Mouse (Mus musculus) kidney, embryonic 15.5 days (tissue): Measurements from ENCODE around the gene Gm44973. TPM values are rescaled to one million over a fixed set of nuclear protein-coding genes. Genes with fewer than 3 reads are reported as not detected.

Experiments
- ATAC-seq: fragments of 200-750 bp; cut with Nextera tagmentation; replicated peaks from 2 replicates; pipeline ENCODE4 v1.8.0; 2017; ENCODE audit warnings: moderate TSS enrichment; ENCODE audit not compliant: low FRiP score
- H3K27ac ChIP-seq: fragments of 300-500 bp; sonication (generic); 2 replicates; pipeline ENCODE4 v1.5.1; 2015; ENCODE audit warnings: mild to moderate bottlenecking, inconsistent platforms
- H3K27me3 ChIP-seq: fragments of 300-500 bp; sonication (generic); 2 replicates; pipeline ENCODE4 v1.6.1; 2015; ENCODE audit warnings: inconsistent platforms
- H3K36me3 ChIP-seq: fragments of 300-500 bp; sonication (generic); 2 replicates; pipeline ENCODE4 v1.6.1; 2015; ENCODE audit warnings: inconsistent platforms
- H3K4me1 ChIP-seq: fragments of 300-500 bp; sonication (generic); 2 replicates; pipeline ENCODE4 v1.6.1; 2015; ENCODE audit warnings: inconsistent platforms
- H3K4me2 ChIP-seq: fragments of 300-500 bp; sonication (generic); 2 replicates; pipeline ENCODE4 v1.6.1; 2015; ENCODE audit warnings: moderate library complexity, mild to moderate bottlenecking, inconsistent platforms
- H3K4me3 ChIP-seq: fragments of 300-500 bp; sonication (generic); replicated peaks from 2 replicates; pipeline ENCODE4 v1.5.1; 2015; ENCODE audit warnings: mild to moderate bottlenecking, inconsistent platforms
- H3K9ac ChIP-seq: fragments of 300-500 bp; sonication (generic); 2 replicates; pipeline ENCODE4 v1.6.1; 2015; ENCODE audit warnings: mild to moderate bottlenecking, inconsistent platforms
- H3K9me3 ChIP-seq: fragments of 300-500 bp; sonication (generic); replicated peaks from 2 replicates; pipeline ENCODE4 v1.6.1; 2016; ENCODE audit warnings: inconsistent platforms
- whole genome bisulfite sequencing: fragments of 180-500 bp; shearing (Covaris S2); methylation state at CpG from one replicate; pipeline ENCODE4 v1.1.7; 2015; ENCODE audit warnings: mixed read lengths; 5-methylcytosine and 5-hydroxymethylcytosine counted together
- polyA plus RNA-seq: library from polyadenylated mRNA; unstranded; fragments of >200 nt; fragmentation: Nextera tagmentation; extraction: Ambion mirVana; gene quantifications from 2 replicates; pipeline ENCODE4 v1.2.1, GENCODE M21; 2015

Gm44973 gene
- 1.6 and 2.5 TPM in 2 replicates for polyA plus RNA-seq

GRCm38 (mm10) chr7:5015118-5016001, at the start of gene Gm44973:
Gene Gm44973, plus strand, starts transcription at chr7:5015496.
- Histone ChIP-seq H3K27me3 (no peaks in the 10 kb centered on the region), H3K4me1 (peaks cover 27% of the 10 kb centered on the region), H3K4me2 (peak within 1 kb of the TSS; percentile 64), H3K27ac (peak within 1 kb of the TSS; percentile 99), H3K9ac (peak within 1 kb of the TSS; percentile 88), H3K36me3 (peaks cover 42% of the 10 kb centered on the region), H3K9me3 (no peaks in the 10 kb centered on the region), H3K4me3 (peak within 1 kb of the TSS; percentile 76)
- peak; percentile 82 for ATAC-seq
- under 1% methylated on average over 67 of the region's 76 CpGs for WGBS

GRCm38 (mm10) chr7:4971068-4971467, 44.2 kb upstream of the Gm44973 start, which contains the start of gene Sbk3:
Gene Sbk3, minus strand, starts transcription at chr7:4971168.
- Histone ChIP-seq H3K27ac (no peak within 1 kb of the TSS), H3K27me3 (0 out of 2 replicates have a peak, but pooled peaks cover 3% of the 10 kb centered on the region), H3K4me1 (0 out of 2 replicates have a peak, but pooled peaks cover 3% of the 10 kb centered on the region), H3K4me2 (no peak within 1 kb of the TSS), H3K4me3 (no peak within 1 kb of the TSS), H3K9me3 (no peaks in the 10 kb centered on the region), H3K36me3 (no peaks in the 10 kb centered on the region), H3K9ac (no peak within 1 kb of the TSS)
- no peak for ATAC-seq
- 42% methylated on average over 6 of the region's 6 CpGs for WGBS

- ATAC-seq, result no peak
- H3K27ac ChIP-seq, result no peak overlapping the region
Observed at GRCm38 (mm10) chr7:4971710-4972109, 43.6 kb upstream of the Gm44973 start.

GRCm38 (mm10) chr7:4972321-4973047, 42.8 kb upstream of the Gm44973 start:
- Histone ChIP-seq H3K4me2 (no peak overlapping the region), H3K27ac (no peak overlapping the region), H3K36me3 (no peaks in the 10 kb centered on the region), H3K9ac (no peak overlapping the region), H3K4me3 (no peak overlapping the region), H3K4me1 (0 out of 2 replicates have a peak, but pooled peaks cover 3% of the 10 kb centered on the region), H3K27me3 (no peaks in the 10 kb centered on the region), H3K9me3 (no peaks in the 10 kb centered on the region)
- whole genome bisulfite sequencing, result 62% methylated on average over 18 of the region's 18 CpGs
- no peak for ATAC-seq

More at GRCm38 (mm10) chr7:4971710-4972109, 43.6 kb upstream of the Gm44973 start:
- Histone ChIP-seq H3K36me3 (no peaks in the 10 kb centered on the region), H3K4me3 (no peak overlapping the region), H3K9me3 (no peaks in the 10 kb centered on the region), H3K4me2 (no peak overlapping the region), H3K9ac (no peak overlapping the region), H3K4me1 (0 out of 2 replicates have a peak, but pooled peaks cover 3% of the 10 kb centered on the region), H3K27me3 (0 out of 2 replicates have a peak, but pooled peaks cover 3% of the 10 kb centered on the region)
- WGBS, result 22% methylated on average over 7 of the region's 7 CpGs

- no peak overlapping the region for H3K9ac ChIP-seq
- H3K27me3 ChIP-seq, result no peaks in the 10 kb centered on the region
- H3K27ac ChIP-seq, result no peak overlapping the region
- no peaks in the 10 kb centered on the region for H3K36me3 ChIP-seq
- no peak overlapping the region for H3K4me3 ChIP-seq
- no peak overlapping the region for H3K4me2 ChIP-seq
- 0 out of 2 replicates have a peak, but pooled peaks cover 3% of the 10 kb centered on the region for H3K4me1 ChIP-seq
- ATAC-seq, result no peak
- no peaks in the 10 kb centered on the region for H3K9me3 ChIP-seq
- 68% methylated on average over 4 of the region's 4 CpGs for WGBS
Observed at GRCm38 (mm10) chr7:4975455-4975854, 39.8 kb upstream of the Gm44973 start.

- Histone ChIP-seq H3K4me1 (0 out of 2 replicates have a peak, but pooled peaks cover 1% of the 10 kb centered on the region), H3K4me2 (no peak overlapping the region), H3K36me3 (no peaks in the 10 kb centered on the region), H3K27me3 (no peaks in the 10 kb centered on the region), H3K9me3 (no peaks in the 10 kb centered on the region), H3K4me3 (no peak overlapping the region), H3K27ac (no peak overlapping the region), H3K9ac (no peak overlapping the region)
- ATAC-seq, result no peak
- WGBS, result 90% methylated on average over 7 of the region's 7 CpGs
Observed at GRCm38 (mm10) chr7:4976832-4977231, 38.5 kb upstream of the Gm44973 start.

GRCm38 (mm10) chr7:4988250-4988649, 27.0 kb upstream of the Gm44973 start:
- Histone ChIP-seq H3K9me3 (no peaks in the 10 kb centered on the region), H3K36me3 (peaks cover 22% of the 10 kb centered on the region), H3K27me3 (no peaks in the 10 kb centered on the region), H3K4me1 (no peaks in the 10 kb centered on the region), H3K9ac (no peak overlapping the region), H3K4me2 (no peak overlapping the region), H3K4me3 (no peak overlapping the region), H3K27ac (no peak overlapping the region)
- ATAC-seq, result no peak
- 63% methylated on average over 2 of the region's 2 CpGs for WGBS

GRCm38 (mm10) chr7:4993347-4993998, 21.8 kb upstream of the Gm44973 start:
- Histone ChIP-seq H3K27me3 (peaks cover 7% of the 10 kb centered on the region; the same call in 1 of the 2 replicates), H3K9ac (no peak overlapping the region), H3K4me2 (peak overlapping the region; percentile 78), H3K36me3 (peaks cover 32% of the 10 kb centered on the region), H3K27ac (no peak overlapping the region), H3K4me3 (0 out of 2 replicates have a peak overlapping the region, but pooled peaks have one; percentile 68), H3K9me3 (peaks cover 3% of the 10 kb centered on the region), H3K4me1 (peaks cover 27% of the 10 kb centered on the region)
- ATAC-seq, result no peak
- WGBS, result 45% methylated on average over 55 of the region's 55 CpGs

GRCm38 (mm10) chr7:4993999-4994788, 21.1 kb upstream of the Gm44973 start:
- peak overlapping the region; percentile 78 for H3K4me2 ChIP-seq
- 56% methylated on average over 59 of the region's 59 CpGs for WGBS
- H3K4me3 ChIP-seq, result peak overlapping the region; percentile 68; the same call in 1 of the 2 replicates
- no peak; the same call in 1 of the 2 replicates for ATAC-seq
- no peak overlapping the region for H3K9ac ChIP-seq
- H3K27me3 ChIP-seq, result peaks cover 7% of the 10 kb centered on the region; the same call in 1 of the 2 replicates
- peaks cover 3% of the 10 kb centered on the region for H3K9me3 ChIP-seq
- peaks cover 32% of the 10 kb centered on the region for H3K36me3 ChIP-seq
- peaks cover 27% of the 10 kb centered on the region for H3K4me1 ChIP-seq
- no peak overlapping the region for H3K27ac ChIP-seq

- peaks cover 27% of the 10 kb centered on the region for H3K4me1 ChIP-seq
- 7% methylated on average over 18 of the region's 19 CpGs for WGBS
- peak overlapping the region; percentile 68 for H3K4me3 ChIP-seq
- peak overlapping the region; percentile 72 for H3K27ac ChIP-seq
- peak overlapping the region; percentile 78 for H3K4me2 ChIP-seq
- peaks cover 32% of the 10 kb centered on the region for H3K36me3 ChIP-seq
- H3K27me3 ChIP-seq, result peaks cover 7% of the 10 kb centered on the region; the same call in 1 of the 2 replicates
- peak overlapping the region; percentile 79 for H3K9ac ChIP-seq
- peaks cover 3% of the 10 kb centered on the region for H3K9me3 ChIP-seq
- ATAC-seq, result 0 out of 2 replicates have a peak, but pooled peaks have one; percentile 9
Observed at GRCm38 (mm10) chr7:4995268-4996002, 19.9 kb upstream of the Gm44973 start.
